Mouse (Mus musculus): Measurements from ENCODE around the gene Tnfrsf1b. TPM values are rescaled to one million over a fixed set of nuclear protein-coding genes. Genes with fewer than 3 reads are reported as not detected.

The Tnfrsf1b gene
- total RNA-seq, 4 experiments from 2014 or later: 1.4 to 1.8 (median 1.6) TPM

- no peak for DNase-seq (ENCODE audit: low spot score in 2 of 2)
These were observed 26.7 kb downstream of the Tnfrsf1b start for GRCm38 (mm10) chr4:145220001-145220400.

- peak in 1 of 2 experiments; percentile 39 for DNase-seq (ENCODE audit: low spot score in 2 of 2)
These were observed 27.3 kb downstream of the Tnfrsf1b start for GRCm38 (mm10) chr4:145219240-145219985.

- no peak for DNase-seq (ENCODE audit: low spot score in 2 of 2)
These were observed 28.8 kb downstream of the Tnfrsf1b start for GRCm38 (mm10) chr4:145217837-145218236.

GRCm38 (mm10) chr4:145217046-145217445 is 29.6 kb downstream of the Tnfrsf1b start:
- DNase-seq (ENCODE audit: low spot score in 2 of 2): no peak

GRCm38 (mm10) chr4:145215396-145215795 is 31.3 kb downstream of the Tnfrsf1b start:
- no peak for DNase-seq (ENCODE audit: low spot score in 2 of 2)

GRCm38 (mm10) chr4:145214786-145215174 is 31.9 kb downstream of the Tnfrsf1b start:
- DNase-seq (ENCODE audit: low spot score in 2 of 2): no peak

- peak; percentile 90 to 93 for DNase-seq (ENCODE audit: low spot score in 2 of 2)
These were observed 32.5 kb downstream of the Tnfrsf1b start for GRCm38 (mm10) chr4:145213999-145214785.

- no peak for DNase-seq (ENCODE audit: low spot score in 2 of 2)
These were observed 35.6 kb downstream of the Tnfrsf1b start for GRCm38 (mm10) chr4:145211076-145211475.

- DNase-seq (ENCODE audit: low spot score in 2 of 2): no peak
These were observed 36.1 kb downstream of the Tnfrsf1b start for GRCm38 (mm10) chr4:145210564-145210963.

- DNase-seq (ENCODE audit: low spot score in 2 of 2): no peak
These were observed 37.0 kb downstream of the Tnfrsf1b start for GRCm38 (mm10) chr4:145209690-145210088.

- DNase-seq (ENCODE audit: low spot score in 2 of 2): no peak
These were observed 37.5 kb downstream of the Tnfrsf1b start for GRCm38 (mm10) chr4:145209076-145209689.

- no peak for DNase-seq (ENCODE audit: low spot score in 2 of 2)
These were observed 38.8 kb downstream of the Tnfrsf1b start for GRCm38 (mm10) chr4:145207718-145208371.

GRCm38 (mm10) chr4:145204779-145205178 is 41.9 kb downstream of the Tnfrsf1b start:
- no peak for DNase-seq (ENCODE audit: low spot score in 2 of 2)

- no peak for DNase-seq (ENCODE audit: low spot score in 2 of 2)
These were observed 43.4 kb downstream of the Tnfrsf1b start for GRCm38 (mm10) chr4:145203305-145203704.

GRCm38 (mm10) chr4:145201424-145201823 is 45.2 kb downstream of the Tnfrsf1b start:
- no peak for DNase-seq (ENCODE audit: low spot score in 2 of 2)

- DNase-seq (ENCODE audit: low spot score in 2 of 2): no peak
These were observed 46.5 kb downstream of the Tnfrsf1b start for GRCm38 (mm10) chr4:145199982-145200699.

GRCm38 (mm10) chr4:145196586-145196985 is 50.1 kb downstream of the Tnfrsf1b start:
- DNase-seq (ENCODE audit: low spot score in 2 of 2): no peak

- DNase-seq (ENCODE audit: low spot score in 2 of 2): no peak
These were observed 51.5 kb downstream of the Tnfrsf1b start for GRCm38 (mm10) chr4:145195172-145195571.

GRCm38 (mm10) chr4:145194559-145195162 is 52.0 kb downstream of the Tnfrsf1b start, which contains the start of gene Vps13d:
Gene Vps13d, minus strand, starts transcription at chr4:145195005.
- DNase-seq (ENCODE audit: low spot score in 2 of 2): peak; percentile 82 to 84

- DNase-seq (ENCODE audit: low spot score in 2 of 2): peak; percentile 85 to 92
These were observed 52.6 kb downstream of the Tnfrsf1b start for GRCm38 (mm10) chr4:145193991-145194511.
